Mouse (Mus musculus): Measurements from ENCODE around the gene Tma7. TPM values are rescaled to one million over a fixed set of nuclear protein-coding genes. Genes with fewer than 3 reads are reported as not detected.

Tma7 gene
- polyA plus RNA-seq, 1 experiment from 2014 or later: 585 TPM

DNA sequence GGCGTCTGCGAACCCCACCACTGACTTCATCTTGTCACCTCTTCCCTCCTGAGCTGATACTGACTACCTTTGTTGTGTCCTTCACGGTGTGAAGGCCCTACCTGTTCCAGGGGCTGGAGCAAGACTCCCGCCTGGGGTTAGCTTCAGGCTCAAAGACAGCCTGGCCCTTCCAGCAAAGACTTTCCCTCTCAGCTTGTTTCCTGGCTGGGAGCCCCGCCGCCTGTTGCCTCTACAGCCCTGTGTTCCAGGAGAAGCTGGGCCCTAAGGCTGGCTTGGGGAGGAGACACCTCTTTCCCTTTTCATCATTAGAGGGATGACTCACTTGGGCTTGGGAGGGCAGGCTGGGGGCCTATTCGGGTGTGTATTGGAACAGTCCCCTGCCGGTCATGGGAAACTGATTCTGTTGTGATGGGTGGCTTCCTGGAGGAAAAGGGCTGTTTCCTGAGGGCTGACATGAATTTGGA is 43.5 kb downstream of the Tma7 start:
- 17% methylated on average over 8 of the region's 8 CpGs for WGBS
- H3K27me3 ChIP-seq (ENCODE audit: control insufficient read depth, insufficient read depth, low read length): no peaks in the 10 kb centered on the region

DNA sequence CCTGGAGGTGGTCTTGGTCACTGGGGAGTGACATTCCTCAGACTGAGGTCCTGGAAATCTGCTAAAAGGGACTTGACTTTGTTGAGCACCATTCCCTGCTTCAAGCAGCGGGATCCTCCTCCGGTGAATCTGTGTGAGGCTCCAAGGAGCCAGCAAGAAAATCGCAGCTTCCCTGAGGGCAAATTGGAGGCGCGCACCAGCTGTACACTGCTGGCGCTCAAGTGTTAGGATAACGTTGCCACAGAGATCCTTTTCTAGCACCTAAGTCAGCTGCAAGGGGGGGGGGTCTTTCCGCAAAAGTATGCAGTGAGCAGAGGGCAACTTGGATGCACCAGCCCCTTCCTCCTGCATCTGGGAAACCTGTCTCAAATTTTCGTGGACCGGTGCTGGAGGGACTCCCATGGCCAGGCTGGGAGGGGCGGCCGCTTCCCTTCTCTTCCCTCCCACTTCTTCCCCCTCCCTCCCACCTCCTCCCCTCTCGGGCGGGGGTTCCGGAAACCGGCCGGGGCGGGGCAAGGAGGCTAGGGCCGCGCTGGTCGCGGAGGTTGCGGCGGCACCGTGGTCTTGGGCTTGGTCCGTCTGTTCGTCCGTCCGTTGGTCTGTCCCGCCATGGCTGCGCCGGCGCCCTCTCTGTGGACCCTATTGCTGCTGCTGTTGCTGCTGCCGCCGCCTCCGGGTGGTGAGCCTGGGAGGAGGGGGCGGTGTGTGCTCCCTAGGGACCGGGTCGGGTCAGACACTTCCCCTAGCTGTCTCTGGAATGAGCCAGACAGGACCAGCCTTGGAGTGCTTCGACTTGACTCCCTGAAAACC is 44.1 kb downstream of the Tma7 start, which contains the start of gene Shisa5:
Gene Shisa5, plus strand, starts transcription at position 480 of the 810 bp plus-strand sequence.
- peak; percentile 88 for ATAC-seq (ENCODE audit: insufficient read depth, low FRiP score)
- no peaks in the 10 kb centered on the region for H3K27me3 ChIP-seq (ENCODE audit: control insufficient read depth, insufficient read depth, low read length)

More for the DNA sequence above, 43.5 kb downstream of the Tma7 start:
- Histone ChIP-seq H3K4me1 (ENCODE audit: control insufficient read depth, insufficient read depth, low read length) (peaks cover 17% of the 10 kb centered on the region), H3K4me2 (ENCODE audit: low read depth, low read length) (peak overlapping the region; percentile 71), H3K27ac (ENCODE audit: low read length) (peak overlapping the region; percentile 84), H3K4me3 (replicated peaks; ENCODE audit: low read length) (peak overlapping the region; percentile 82), H3K9ac (ENCODE audit: low read length) (peak overlapping the region; percentile 90), H3K9me3 (replicated peaks; ENCODE audit: control insufficient read depth, low read length) (no peaks in the 10 kb centered on the region), H3K36me3 (ENCODE audit: control insufficient read depth, insufficient read depth, low read length) (no peaks in the 10 kb centered on the region)
- peak; percentile 61; the same call in 1 of the 2 replicates for ATAC-seq (ENCODE audit: insufficient read depth, low FRiP score)

DNA sequence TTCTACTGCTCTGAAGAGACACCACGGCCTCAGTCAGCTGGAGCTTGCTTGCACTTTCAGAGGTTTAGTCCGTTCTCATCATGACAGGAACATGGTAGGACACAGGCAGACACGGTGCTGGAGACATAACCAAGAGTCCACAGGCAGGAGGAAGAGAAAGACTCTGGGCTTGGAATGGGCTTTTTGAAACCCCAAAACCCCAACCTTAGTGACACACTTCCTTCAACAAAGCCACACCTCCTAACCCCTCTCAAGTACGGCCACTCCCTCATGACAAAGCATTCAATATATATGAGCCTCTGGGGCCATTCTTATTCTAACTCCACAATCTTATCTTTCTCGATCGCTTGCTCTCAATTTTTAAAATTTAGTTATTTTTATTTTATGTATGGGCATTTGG is 50.0 kb downstream of the Tma7 start:
- no peak for ATAC-seq (ENCODE audit: insufficient read depth, low FRiP score)

More for the DNA sequence above, 44.1 kb downstream of the Tma7 start, which contains the start of gene Shisa5:
- H3K9ac ChIP-seq (ENCODE audit: low read length): peak within 1 kb of the TSS; percentile 90
- H3K36me3 ChIP-seq (ENCODE audit: control insufficient read depth, insufficient read depth, low read length): no peaks in the 10 kb centered on the region
- peak within 1 kb of the TSS; percentile 71 for H3K4me2 ChIP-seq (ENCODE audit: low read depth, low read length)
- 0% methylated on average over 38 of the region's 40 CpGs for WGBS
- no peaks in the 10 kb centered on the region for H3K9me3 ChIP-seq (replicated peaks; ENCODE audit: control insufficient read depth, low read length)
- H3K27ac ChIP-seq (ENCODE audit: low read length): peak within 1 kb of the TSS; percentile 84
- H3K4me3 ChIP-seq (replicated peaks; ENCODE audit: low read length): peak within 1 kb of the TSS; percentile 82
- peaks cover 17% of the 10 kb centered on the region for H3K4me1 ChIP-seq (ENCODE audit: control insufficient read depth, insufficient read depth, low read length)

DNA sequence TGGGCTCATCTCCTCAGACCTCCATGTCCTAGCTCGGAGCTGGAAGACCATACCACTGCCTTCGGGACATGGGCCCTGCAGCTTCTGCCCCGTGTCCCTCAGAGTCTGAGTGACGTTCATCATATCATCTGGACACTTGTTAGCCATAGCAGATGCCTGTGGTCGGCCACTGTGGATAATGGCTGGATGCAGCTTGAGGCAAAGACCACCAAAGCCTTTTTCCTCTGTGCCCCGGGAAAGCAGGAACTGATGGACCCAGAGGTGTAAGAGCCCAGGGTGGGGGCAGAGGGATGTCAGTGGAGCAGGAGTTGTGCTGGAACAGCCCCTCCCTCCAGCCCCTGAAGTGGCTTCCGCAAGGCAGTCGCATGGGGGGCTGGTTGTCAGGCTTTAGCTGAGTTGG is 50.7 kb downstream of the Tma7 start:
- Histone ChIP-seq H3K4me2 (ENCODE audit: low read depth, low read length) (no peak overlapping the region), H3K4me3 (replicated peaks; ENCODE audit: low read length) (no peak overlapping the region), H3K4me1 (ENCODE audit: control insufficient read depth, insufficient read depth, low read length) (no peaks in the 10 kb centered on the region), H3K27me3 (ENCODE audit: control insufficient read depth, insufficient read depth, low read length) (no peaks in the 10 kb centered on the region), H3K9me3 (replicated peaks; ENCODE audit: control insufficient read depth, low read length) (no peaks in the 10 kb centered on the region), H3K36me3 (ENCODE audit: control insufficient read depth, insufficient read depth, low read length) (no peaks in the 10 kb centered on the region), H3K27ac (ENCODE audit: low read length) (no peak overlapping the region), H3K9ac (ENCODE audit: low read length) (no peak overlapping the region)
- ATAC-seq (ENCODE audit: insufficient read depth, low FRiP score): no peak
- 76% methylated on average over 8 of the region's 8 CpGs for WGBS

More for the DNA sequence above, 50.0 kb downstream of the Tma7 start:
- Histone ChIP-seq H3K4me2 (ENCODE audit: low read depth, low read length) (no peak overlapping the region), H3K4me1 (ENCODE audit: control insufficient read depth, insufficient read depth, low read length) (no peaks in the 10 kb centered on the region), H3K27ac (ENCODE audit: low read length) (no peak overlapping the region), H3K36me3 (ENCODE audit: control insufficient read depth, insufficient read depth, low read length) (no peaks in the 10 kb centered on the region), H3K27me3 (ENCODE audit: control insufficient read depth, insufficient read depth, low read length) (no peaks in the 10 kb centered on the region), H3K4me3 (replicated peaks; ENCODE audit: low read length) (no peak overlapping the region), H3K9me3 (replicated peaks; ENCODE audit: control insufficient read depth, low read length) (no peaks in the 10 kb centered on the region), H3K9ac (ENCODE audit: low read length) (no peak overlapping the region)
- WGBS: 73% methylated on average over 6 of the region's 6 CpGs

DNA sequence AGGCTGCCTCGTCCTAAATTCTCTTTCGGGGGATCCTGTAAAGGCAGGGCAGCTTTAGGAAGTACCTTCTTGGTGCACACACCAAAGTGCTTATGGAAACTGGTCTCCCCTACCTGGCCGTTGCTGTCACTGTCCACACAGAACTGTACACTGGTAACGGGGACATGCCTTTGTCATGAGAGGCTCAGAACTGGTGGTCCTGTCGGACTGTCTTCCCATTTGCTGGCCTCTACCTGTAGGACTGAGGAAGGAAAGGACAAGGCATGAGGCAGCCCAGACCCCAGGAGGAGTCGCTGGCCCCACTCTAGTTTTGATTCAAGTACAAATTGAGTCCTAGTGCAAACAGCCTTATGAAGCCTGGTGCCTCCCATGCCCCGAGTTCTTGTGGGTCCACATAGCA is 51.4 kb downstream of the Tma7 start:
- WGBS: 91% methylated on average over 7 of the region's 7 CpGs
- no peak overlapping the region for H3K27ac ChIP-seq (ENCODE audit: low read length)
- H3K9ac ChIP-seq (ENCODE audit: low read length): no peak overlapping the region
- no peak overlapping the region for H3K4me3 ChIP-seq (replicated peaks; ENCODE audit: low read length)
- ATAC-seq (ENCODE audit: insufficient read depth, low FRiP score): no peak
- H3K36me3 ChIP-seq (ENCODE audit: control insufficient read depth, insufficient read depth, low read length): no peaks in the 10 kb centered on the region
- no peaks in the 10 kb centered on the region for H3K9me3 ChIP-seq (replicated peaks; ENCODE audit: control insufficient read depth, low read length)
- H3K27me3 ChIP-seq (ENCODE audit: control insufficient read depth, insufficient read depth, low read length): no peaks in the 10 kb centered on the region
- H3K4me1 ChIP-seq (ENCODE audit: control insufficient read depth, insufficient read depth, low read length): no peaks in the 10 kb centered on the region
- no peak overlapping the region for H3K4me2 ChIP-seq (ENCODE audit: low read depth, low read length)

DNA sequence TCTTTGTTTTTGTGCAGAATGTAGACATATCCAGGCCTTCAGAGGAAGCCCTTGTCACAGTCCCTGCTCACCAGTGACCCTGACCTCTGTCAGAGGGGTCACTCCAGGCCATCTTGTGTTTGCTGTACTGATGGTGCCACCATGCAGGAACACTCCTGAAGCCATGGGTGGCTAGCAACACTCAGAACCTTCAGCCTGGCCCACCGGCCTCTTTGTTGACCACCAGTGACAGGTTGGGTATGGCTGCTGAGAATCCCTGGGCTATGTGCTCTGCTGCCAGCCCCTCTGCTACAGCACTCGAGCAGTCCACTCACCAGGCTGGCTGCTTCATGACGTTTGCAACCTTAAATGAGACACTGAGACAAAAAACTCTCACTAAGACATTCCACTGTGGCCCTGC is 52.1 kb downstream of the Tma7 start:
- 75% methylated on average over 3 of the region's 3 CpGs for WGBS
- H3K36me3 ChIP-seq (ENCODE audit: control insufficient read depth, insufficient read depth, low read length): no peaks in the 10 kb centered on the region
- no peak overlapping the region for H3K27ac ChIP-seq (ENCODE audit: low read length)
- H3K27me3 ChIP-seq (ENCODE audit: control insufficient read depth, insufficient read depth, low read length): no peaks in the 10 kb centered on the region
- no peak overlapping the region for H3K4me2 ChIP-seq (ENCODE audit: low read depth, low read length)
- H3K9me3 ChIP-seq (replicated peaks; ENCODE audit: control insufficient read depth, low read length): no peaks in the 10 kb centered on the region
- H3K4me1 ChIP-seq (ENCODE audit: control insufficient read depth, insufficient read depth, low read length): no peaks in the 10 kb centered on the region
- no peak for ATAC-seq (ENCODE audit: insufficient read depth, low FRiP score)
- no peak overlapping the region for H3K9ac ChIP-seq (ENCODE audit: low read length)
- no peak overlapping the region for H3K4me3 ChIP-seq (replicated peaks; ENCODE audit: low read length)

DNA sequence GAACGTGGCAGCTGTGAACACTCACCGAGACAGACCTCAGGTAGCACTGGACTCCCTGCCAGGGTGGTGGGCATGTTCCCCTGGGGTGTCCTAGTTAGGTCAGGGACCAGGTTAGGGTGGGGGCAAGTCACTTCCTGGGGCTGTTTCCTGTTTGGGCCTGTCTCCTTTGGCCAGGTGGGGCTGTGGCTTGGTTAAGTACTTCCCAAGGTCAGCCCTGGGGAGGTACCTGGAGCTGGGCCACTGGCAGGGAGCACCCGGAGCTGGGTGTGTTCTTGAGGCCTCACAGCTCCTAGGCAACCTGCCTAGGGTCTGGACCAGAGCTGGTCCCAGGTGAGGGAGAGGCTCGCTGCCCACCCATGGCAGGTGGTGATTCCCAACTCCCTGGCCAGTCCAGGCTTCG is 53.5 kb downstream of the Tma7 start:
- Histone ChIP-seq H3K27ac (ENCODE audit: low read length) (no peak overlapping the region), H3K4me3 (replicated peaks; ENCODE audit: low read length) (no peak overlapping the region), H3K4me1 (ENCODE audit: control insufficient read depth, insufficient read depth, low read length) (no peaks in the 10 kb centered on the region), H3K9ac (ENCODE audit: low read length) (no peak overlapping the region), H3K9me3 (replicated peaks; ENCODE audit: control insufficient read depth, low read length) (no peaks in the 10 kb centered on the region), H3K36me3 (ENCODE audit: control insufficient read depth, insufficient read depth, low read length) (no peaks in the 10 kb centered on the region), H3K27me3 (ENCODE audit: control insufficient read depth, insufficient read depth, low read length) (no peaks in the 10 kb centered on the region), H3K4me2 (ENCODE audit: low read depth, low read length) (no peak overlapping the region)
- ATAC-seq (ENCODE audit: insufficient read depth, low FRiP score): peak; percentile 45; the same call in 1 of the 2 replicates
- WGBS: 75% methylated on average over 5 of the region's 5 CpGs

DNA sequence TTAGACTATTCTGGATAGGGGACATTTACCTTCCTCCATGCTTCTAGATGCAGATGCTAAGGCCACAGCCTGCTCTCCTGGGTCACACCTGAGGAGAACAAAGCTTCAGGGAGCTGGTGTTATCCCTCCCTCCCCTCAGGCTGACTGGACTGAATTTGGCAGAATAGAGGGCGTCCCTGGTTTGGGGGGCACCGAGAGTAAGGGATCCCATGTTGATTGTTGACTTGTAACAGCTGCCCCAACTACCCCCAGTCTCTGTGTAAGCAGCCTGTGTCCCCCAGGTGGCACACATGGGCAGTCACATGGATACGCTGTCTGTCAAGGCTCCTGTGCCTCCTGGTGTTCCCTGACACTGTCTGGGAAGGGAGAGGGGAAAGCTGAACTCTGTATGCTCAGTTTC is 54.0 kb downstream of the Tma7 start:
- Histone ChIP-seq H3K27me3 (ENCODE audit: control insufficient read depth, insufficient read depth, low read length) (no peaks in the 10 kb centered on the region), H3K36me3 (ENCODE audit: control insufficient read depth, insufficient read depth, low read length) (no peaks in the 10 kb centered on the region), H3K4me3 (replicated peaks; ENCODE audit: low read length) (no peak overlapping the region), H3K4me2 (ENCODE audit: low read depth, low read length) (no peak overlapping the region), H3K9me3 (replicated peaks; ENCODE audit: control insufficient read depth, low read length) (no peaks in the 10 kb centered on the region), H3K27ac (ENCODE audit: low read length) (no peak overlapping the region), H3K9ac (ENCODE audit: low read length) (no peak overlapping the region), H3K4me1 (ENCODE audit: control insufficient read depth, insufficient read depth, low read length) (no peaks in the 10 kb centered on the region)
- WGBS: 82% methylated on average over 3 of the region's 3 CpGs
- ATAC-seq (ENCODE audit: insufficient read depth, low FRiP score): no peak

DNA sequence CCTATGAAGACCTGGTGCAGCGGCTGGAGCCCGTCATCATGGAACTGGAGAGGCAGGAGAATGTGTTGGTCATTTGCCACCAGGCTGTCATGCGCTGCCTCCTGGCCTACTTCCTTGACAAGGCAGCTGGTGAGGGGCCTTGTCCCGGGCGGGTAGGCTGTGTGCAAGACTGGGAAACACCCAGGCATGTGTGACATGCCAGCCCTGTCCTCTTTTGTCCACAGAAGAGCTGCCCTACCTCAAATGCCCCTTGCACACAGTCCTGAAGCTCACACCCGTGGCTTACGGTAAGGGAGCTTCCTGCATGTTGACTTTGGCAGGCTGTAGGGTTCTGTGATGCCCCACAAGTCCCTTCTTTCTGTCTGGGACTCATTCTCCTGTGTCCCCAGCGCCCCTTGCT is 54.9 kb downstream of the Tma7 start:
- H3K4me2 ChIP-seq (ENCODE audit: low read depth, low read length): no peak overlapping the region
- H3K27me3 ChIP-seq (ENCODE audit: control insufficient read depth, insufficient read depth, low read length): no peaks in the 10 kb centered on the region
- peak; percentile 48; the same call in 1 of the 2 replicates for ATAC-seq (ENCODE audit: insufficient read depth, low FRiP score)
- no peaks in the 10 kb centered on the region for H3K36me3 ChIP-seq (ENCODE audit: control insufficient read depth, insufficient read depth, low read length)
- 66% methylated on average over 8 of the region's 8 CpGs for WGBS
- no peak overlapping the region for H3K27ac ChIP-seq (ENCODE audit: low read length)
- no peak overlapping the region for H3K9ac ChIP-seq (ENCODE audit: low read length)
- no peak overlapping the region for H3K4me3 ChIP-seq (replicated peaks; ENCODE audit: low read length)
- no peaks in the 10 kb centered on the region for H3K9me3 ChIP-seq (replicated peaks; ENCODE audit: control insufficient read depth, low read length)
- H3K4me1 ChIP-seq (ENCODE audit: control insufficient read depth, insufficient read depth, low read length): no peaks in the 10 kb centered on the region
